Mouse (Mus musculus) right cerebral cortex, postnatal 36 days (tissue): Measurements from ENCODE around the gene 4921536K21Rik.
A peak's percentile ranks its signal among the peaks of the same experiment; 100 is the strongest.

Experiments
- DNase-seq, 2 experiments: peaks; one replicate each; pipeline ENCODE4 v3.0.0; 2022; ENCODE audit warnings: low spot score in 2 of 2, mixed read lengths in 1 of 2

Gene 4921536K21Rik

DNA sequence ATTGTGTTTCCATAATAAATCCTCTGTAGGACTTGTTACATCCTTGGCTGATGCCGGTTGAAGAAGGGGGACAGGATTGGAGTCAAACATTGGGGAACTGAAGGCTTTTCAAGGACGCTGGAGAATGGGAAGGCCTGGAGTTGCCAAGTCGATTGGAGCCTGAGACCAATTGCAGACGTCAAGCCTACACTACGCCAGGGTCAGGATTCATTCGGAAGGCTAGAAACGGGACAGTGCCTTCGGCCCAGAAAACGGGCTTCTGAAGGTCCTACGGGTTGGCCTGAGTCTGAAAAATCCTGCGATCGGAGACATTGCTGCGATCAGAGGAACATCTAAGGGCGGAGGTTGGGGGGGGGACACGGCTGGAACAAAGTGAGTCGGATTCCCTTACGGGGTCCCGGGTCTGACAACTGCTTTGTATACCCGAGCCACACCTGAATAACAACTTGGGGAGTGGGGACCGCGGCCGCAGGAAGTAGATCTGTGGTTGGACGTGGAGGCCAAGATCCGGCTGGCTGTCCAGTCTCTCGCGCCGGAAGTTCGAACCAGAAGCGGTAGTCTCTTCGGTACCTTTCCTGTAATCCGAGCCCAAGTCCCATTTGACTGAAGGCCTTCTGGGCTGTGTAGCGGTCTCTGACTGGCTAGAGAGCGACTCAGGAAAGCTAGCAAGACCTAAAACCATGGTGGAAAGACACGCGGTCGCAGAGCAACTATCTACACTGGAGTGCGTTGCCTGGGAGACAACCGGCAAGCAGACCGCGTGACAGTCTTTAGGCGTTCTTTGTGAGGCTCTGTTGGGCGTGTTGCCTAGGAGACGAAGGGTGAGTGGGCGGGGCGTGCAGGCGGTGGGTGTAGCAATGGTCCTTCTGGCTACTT, at the start of gene 4921536K21Rik, which contains the start of gene Dusp18:
Gene 4921536K21Rik (minus strand): TSS at position 693 of the 876 bp plus-strand sequence.
Gene Dusp18 (plus strand): TSS at position 835 of the 876 bp plus-strand sequence.
- DNase-seq, result peak; percentile 97 to 98

GRCm38 (mm10) chr11:3941371-3941770, 46.5 kb upstream of the 4921536K21Rik start:
- DNase-seq, result no peak

DNA sequence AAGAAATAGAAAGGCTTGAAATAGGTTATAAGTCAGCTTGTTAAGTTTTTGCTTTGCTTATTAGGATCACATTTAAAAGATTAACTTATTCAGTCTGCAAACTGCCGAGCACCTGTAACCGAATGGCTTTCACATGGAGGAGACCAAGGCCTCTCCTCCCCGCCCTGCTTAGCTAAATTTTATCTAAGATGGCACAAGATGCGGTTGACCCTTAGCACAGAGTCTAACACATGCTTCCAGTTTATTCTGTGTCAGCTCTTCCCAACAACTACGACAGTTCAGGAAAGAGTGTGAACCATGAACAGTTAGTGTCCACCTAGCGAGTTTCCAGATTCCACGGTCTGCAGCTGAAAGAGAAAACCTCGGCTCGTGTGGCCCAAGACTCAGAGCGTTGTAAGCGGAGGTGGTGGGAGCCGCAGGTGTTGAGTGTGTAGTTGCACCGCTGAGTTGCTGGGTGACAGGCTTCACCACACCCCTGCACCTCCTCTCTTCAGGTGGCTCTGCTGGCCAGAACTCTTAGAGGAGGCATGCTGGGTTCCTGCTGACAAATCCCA, 42.5 kb upstream of the 4921536K21Rik start:
- no peak for DNase-seq

DNA sequence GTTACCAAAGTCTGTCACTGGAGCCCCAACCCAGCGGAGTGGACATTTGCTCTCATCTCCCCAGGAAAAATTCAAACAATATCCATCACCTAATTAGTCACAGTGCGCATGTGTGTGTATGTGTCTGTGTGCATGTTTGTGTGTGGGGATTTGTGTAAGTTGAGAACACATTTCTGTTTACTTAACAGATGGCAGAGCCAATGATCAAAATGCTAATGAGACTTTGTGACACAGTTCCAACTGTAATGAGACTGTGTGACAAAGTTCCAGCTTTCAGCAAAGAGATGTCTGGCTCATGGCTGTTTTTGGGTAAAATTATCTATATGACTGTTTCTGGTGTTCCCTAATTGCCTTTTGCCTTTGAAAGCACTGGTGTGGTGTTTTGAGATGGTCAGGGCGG, 41.4 kb upstream of the 4921536K21Rik start:
- DNase-seq, result no peak

DNA sequence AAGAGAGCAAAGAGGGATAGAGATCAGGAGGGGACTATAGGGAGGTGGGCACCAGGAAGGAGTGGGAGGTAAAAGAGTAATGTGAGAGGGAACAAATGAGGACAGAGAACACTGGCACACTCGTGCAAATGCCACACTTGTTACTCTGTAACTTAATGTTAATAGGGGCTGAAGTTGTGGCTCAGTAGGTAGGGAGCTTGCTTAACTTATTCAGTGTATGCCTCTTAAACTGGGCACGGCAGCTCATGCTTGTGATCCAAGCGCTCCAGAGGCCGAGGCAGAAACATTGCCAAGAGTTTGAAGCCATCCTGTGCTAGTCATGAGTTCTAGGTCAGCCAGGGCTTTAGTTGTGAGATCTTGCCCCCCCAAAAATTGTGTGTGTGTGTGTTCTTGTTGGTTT, 40.2 kb upstream of the 4921536K21Rik start:
- DNase-seq, result no peak

GRCm38 (mm10) chr11:3933756-3934285, 38.9 kb upstream of the 4921536K21Rik start:
- DNase-seq, result no peak

- peak; percentile 45 to 53 for DNase-seq
Observed at GRCm38 (mm10) chr11:3931511-3932211, 36.8 kb upstream of the 4921536K21Rik start, which contains the start of gene Tcn2. Gene Tcn2 (minus strand): TSS chr11:3932159.

- DNase-seq, result no peak
Observed at GRCm38 (mm10) chr11:3930931-3931330, 36.0 kb upstream of the 4921536K21Rik start.

GRCm38 (mm10) chr11:3930019-3930418, 35.1 kb upstream of the 4921536K21Rik start:
- DNase-seq, result no peak

DNA sequence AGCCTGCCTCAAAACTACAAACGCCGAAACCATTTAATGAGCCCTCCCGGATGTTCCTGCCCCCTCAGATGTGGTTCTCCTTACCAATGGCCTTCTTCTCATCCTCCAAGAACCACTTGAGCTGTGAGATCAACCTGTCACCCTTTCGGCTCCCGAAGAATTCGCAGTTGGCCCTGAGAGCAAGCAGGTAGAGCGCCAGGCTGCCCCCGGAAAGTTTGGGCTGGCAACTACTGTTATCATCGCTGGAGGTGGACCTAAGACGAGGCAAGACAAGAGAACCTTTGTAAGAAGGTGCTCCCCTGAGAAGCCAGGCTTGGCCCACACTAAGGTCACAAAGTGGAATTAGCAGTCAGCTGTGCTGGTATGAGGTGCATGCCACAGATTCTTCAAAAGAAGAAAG, 31.0 kb upstream of the 4921536K21Rik start:
- no peak for DNase-seq

GRCm38 (mm10) chr11:3922731-3923130, 27.8 kb upstream of the 4921536K21Rik start:
- no peak for DNase-seq

DNA sequence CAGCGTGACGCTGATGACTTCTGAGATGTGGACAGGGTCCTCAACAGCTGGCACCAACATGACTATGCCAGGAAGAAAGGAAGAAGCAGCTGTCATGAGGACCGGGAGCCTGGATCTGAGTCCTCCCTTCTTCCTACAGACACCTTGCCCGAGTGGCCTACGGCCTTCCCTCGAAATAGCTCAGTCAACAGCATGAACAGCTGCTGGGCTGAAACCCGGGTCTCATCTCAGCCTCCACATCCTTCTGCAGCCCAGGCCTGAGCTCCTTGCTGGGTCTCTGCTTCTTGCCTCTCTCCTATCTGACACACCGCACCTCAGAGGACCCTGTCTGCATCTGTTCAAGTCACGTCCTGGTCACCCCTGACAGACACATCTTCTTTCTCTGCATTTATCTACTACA, 27.2 kb upstream of the 4921536K21Rik start:
- no peak for DNase-seq

DNA sequence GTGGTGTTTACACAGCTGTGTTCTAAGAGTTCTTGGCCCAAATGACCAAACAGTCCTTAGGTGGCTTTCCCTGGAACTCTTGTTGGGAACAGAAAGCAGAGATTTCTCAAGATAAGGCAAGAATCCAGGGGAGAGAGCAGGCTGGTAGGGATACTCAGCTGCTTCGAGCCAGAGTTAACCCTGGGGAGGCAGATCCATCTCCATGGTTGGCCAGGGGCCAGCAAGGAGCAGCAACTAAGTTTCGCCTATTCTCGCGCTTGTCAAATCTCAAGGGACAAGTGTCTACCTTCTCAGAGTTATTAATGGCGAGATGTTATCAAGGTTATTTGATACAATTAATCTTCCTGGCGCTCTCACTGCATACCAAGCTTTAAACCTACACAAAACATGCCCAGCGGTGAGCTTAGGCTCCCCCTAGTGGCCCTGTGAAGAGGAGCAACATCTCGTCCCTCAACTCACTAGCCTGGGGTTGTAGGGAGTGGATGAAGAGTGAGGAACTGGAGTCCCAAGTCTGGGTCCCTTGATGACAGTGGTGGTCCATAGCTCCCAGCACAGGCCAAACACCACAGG, 26.5 kb upstream of the 4921536K21Rik start:
- peak in 1 of 2 experiments; percentile 46 for DNase-seq

- no peak for DNase-seq
Observed at GRCm38 (mm10) chr11:3920476-3920875, 25.6 kb upstream of the 4921536K21Rik start.

DNA sequence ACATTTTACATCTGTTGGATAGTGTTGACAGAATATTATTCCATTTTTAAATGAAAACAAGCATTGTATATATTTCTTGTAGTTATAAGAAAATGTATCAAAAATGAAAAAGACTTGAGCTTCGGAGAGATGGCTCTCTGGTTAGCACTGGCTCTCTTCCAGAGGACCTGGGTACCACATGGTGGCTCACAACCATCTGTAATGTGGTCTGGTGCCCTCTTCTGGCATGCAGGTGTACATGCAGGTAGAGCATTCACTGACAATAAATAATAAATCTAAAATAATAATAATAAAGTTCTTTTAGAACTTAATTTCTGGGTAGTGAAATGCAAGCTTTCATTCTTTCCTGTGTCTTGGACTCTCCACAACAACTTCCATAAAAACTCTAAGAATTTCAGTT, 23.8 kb upstream of the 4921536K21Rik start:
- no peak for DNase-seq

DNA sequence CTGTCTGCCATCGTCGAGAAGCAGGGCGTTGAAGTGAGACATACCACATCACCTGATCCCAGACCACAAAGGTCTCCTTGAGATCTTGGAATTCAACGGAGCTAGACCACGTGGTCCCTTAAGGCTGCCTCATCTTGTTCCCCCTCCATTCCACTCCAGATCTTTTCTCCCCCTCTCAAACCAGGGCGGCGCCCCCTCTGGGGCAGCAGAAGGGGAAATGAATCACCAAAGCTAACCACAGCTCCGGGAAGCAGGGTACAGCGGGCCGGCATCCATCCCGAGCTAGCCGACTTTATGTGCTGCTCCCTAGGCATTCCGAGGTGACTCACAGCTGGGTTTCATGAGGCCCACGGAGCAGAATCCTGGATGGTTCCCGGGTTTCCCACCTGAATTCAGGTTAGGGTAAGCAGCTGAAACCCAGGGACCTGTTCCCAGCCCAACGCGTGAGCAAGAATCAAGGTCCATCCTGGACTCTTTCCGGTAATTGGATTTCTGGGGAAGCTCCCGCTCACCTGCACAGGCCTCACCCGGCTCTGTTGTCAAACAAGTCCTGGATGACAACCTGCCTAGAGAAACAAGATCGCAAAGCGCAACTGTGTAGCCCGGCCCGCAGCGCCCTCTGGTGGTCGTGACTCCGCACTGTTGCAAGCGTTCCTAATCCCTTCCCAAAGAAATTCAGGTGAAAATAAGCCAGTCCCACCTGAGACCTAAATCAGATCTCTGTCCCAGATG, 19.4 kb upstream of the 4921536K21Rik start, which contains the start of gene Slc35e4:
Gene Slc35e4 (minus strand): TSS at position 556 of the 732 bp plus-strand sequence.
- peak; percentile 55 to 63 for DNase-seq

GRCm38 (mm10) chr11:3913316-3914108, 18.6 kb upstream of the 4921536K21Rik start:
- DNase-seq, result peak; percentile 92 to 95

GRCm38 (mm10) chr11:3912875-3913271, 18.0 kb upstream of the 4921536K21Rik start:
- peak in 1 of 2 experiments; percentile 22 for DNase-seq

DNA sequence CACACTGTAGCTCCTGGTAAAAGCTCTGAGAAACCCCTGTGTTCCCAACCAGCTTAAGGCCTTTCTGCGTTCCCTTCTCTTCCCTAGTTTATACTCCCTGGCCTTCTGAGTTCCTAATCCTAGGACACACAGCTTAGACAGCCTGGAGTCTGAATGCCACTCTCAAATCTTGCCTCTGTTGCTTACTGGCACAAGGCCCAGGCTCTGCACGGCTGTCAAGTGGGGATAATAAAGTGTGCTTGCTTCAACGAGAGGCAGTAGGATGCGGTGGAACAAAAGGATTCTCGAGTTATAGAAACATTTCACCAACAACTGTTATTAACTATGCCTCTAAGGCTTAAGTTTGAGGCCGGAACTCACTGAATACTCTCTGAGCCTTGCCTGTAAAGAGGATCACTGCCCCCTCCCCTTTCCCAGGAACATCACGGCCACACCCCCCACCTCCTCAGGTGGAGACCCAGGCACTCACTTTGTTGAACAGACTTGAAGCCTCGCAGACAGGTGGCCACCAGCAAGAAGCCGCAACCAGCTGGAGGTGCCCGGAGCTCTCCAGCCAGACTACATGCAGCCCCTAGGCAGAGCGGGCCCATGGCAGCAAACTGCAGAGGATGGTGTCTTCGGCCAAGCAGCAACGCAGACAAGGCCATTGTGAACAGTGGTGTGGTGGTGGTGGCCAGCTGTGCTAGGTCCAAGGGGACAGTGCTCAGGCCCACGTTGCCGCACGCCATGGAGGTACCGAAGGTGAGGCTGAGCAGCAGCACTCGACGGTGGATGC, 17.4 kb upstream of the 4921536K21Rik start:
- peak in 1 of 2 experiments; percentile 39 for DNase-seq
